Mouse (Mus musculus) bone marrow macrophage, adult 2 months (primary cell): ENCODE measurements around the gene Fbxw5.

ENCODE experiments used
- CTCF ChIP-seq: IDR thresholded peaks from 2 replicates; pipeline ENCODE4 v1.5.1; 2012; ENCODE audit warnings: low read depth, mild to moderate bottlenecking, low read length, moderate library complexity
- POLR2A ChIP-seq: IDR thresholded peaks from 2 replicates; pipeline ENCODE4 v1.6.1; 2012; ENCODE audit warnings: mild to moderate bottlenecking, low read depth, low read length, borderline replicate concordance

GRCm38 (mm10) chr2:25460551-25461309 is 39.8 kb upstream of the Fbxw5 start, which contains the start of gene Paxx:
- TF ChIP-seq POLR2A (no peak), CTCF (no peak)
